In genomic region chr19:22337468-22337867, GRCm38 (mm10) we compare ENCODE assay signal across 9 mouse cellular contexts.
DNase-seq lines count a peak whose midpoint lies in the region; ATAC-seq and TF ChIP-seq lines count a peak whose summit lies in the region.
"Had no signal": no experiment of that assay in that cellular context is flagged by ENCODE, and none has a peak within 500 bp of the region (broad histone marks: within the 10 kb centered on the region; RNA-seq: fewer than 3 reads in every experiment).

No protein-coding gene starts in this region.

- no peaks in the 10 kb centered on the region for H3K9me3 ChIP-seq in midbrain, embryonic 15.5 days
- H3K9me3 ChIP-seq: stomach, embryonic 15.5 days had no signal

- H3K9ac ChIP-seq in midbrain, embryonic 15.5 days: no peak overlapping the region
- H3K9ac ChIP-seq: stomach, embryonic 15.5 days had no signal

- no peaks in the 10 kb centered on the region for H3K27me3 ChIP-seq in cerebellum, adult 2 months (ENCODE audit: control insufficient read depth, insufficient read depth, low read length)
- no peaks in the 10 kb centered on the region for H3K27me3 ChIP-seq in midbrain, embryonic 15.5 days (replicated peaks)
- H3K27me3 ChIP-seq: stomach, embryonic 15.5 days had no signal

- H3K4me3 ChIP-seq in cerebellum, adult 2 months (replicated peaks; ENCODE audit: insufficient read depth, low read depth, low read length): no peak overlapping the region
- H3K4me3 ChIP-seq in midbrain, embryonic 15.5 days: no peak overlapping the region
- H3K4me3 ChIP-seq: stomach, embryonic 15.5 days had no signal

- H3K36me3 ChIP-seq in midbrain, embryonic 15.5 days (replicated peaks): no peaks in the 10 kb centered on the region
- H3K36me3 ChIP-seq: stomach, embryonic 15.5 days had no signal

- no peak for TF ChIP-seq POLR2A in cerebellum, adult 2 months (IDR thresholded peaks at IDR 0.05; ENCODE audit: borderline replicate concordance, insufficient read depth, low read length)

- 12% methylated on average over 5 of the region's 5 CpGs for WGBS in cerebellum, adult 2 months
- WGBS in midbrain, embryonic 15.5 days: 18% methylated on average over 5 of the region's 5 CpGs

- TF ChIP-seq CTCF in cerebellum, adult 2 months (IDR thresholded peaks at IDR 0.05; ENCODE audit: borderline replicate concordance, insufficient read depth, low read depth, low read length): peak; percentile 66; the same call in 1 of the 2 replicates

- no peak overlapping the region for H3K4me2 ChIP-seq in midbrain, embryonic 15.5 days
- H3K4me2 ChIP-seq: stomach, embryonic 15.5 days had no signal

- no peaks in the 10 kb centered on the region for H3K4me1 ChIP-seq in cerebellum, adult 2 months (ENCODE audit: control insufficient read depth, insufficient read depth, low read length)
- no peaks in the 10 kb centered on the region for H3K4me1 ChIP-seq in midbrain, embryonic 15.5 days
- H3K4me1 ChIP-seq: stomach, embryonic 15.5 days had no signal

- peak; percentile 16 for DNase-seq in gastrocnemius, postnatal 10 days
- DNase-seq in gastrocnemius, adult 8-10 months (ENCODE audit: low spot score in 2 of 2): no peak
- DNase-seq in ES-CJ7 (ENCODE audit: low read depth, low spot score): peak; percentile 71
- DNase-seq in cerebellum, adult 2 months: peak; percentile 50 to 79
- DNase-seq in frontal cortex, postnatal 36 days (ENCODE audit: low spot score in 2 of 2): peak; percentile 28 to 52
- peak; percentile 21 to 31 for DNase-seq in layer of hippocampus, adult 8-10 months (ENCODE audit: low spot score in 2 of 2)
- DNase-seq in T-cell, adult 2 months (ENCODE audit: low spot score): no peak

- H3K27ac ChIP-seq in cerebellum, adult 2 months (ENCODE audit: insufficient read depth, low read length): no peak overlapping the region
- H3K27ac ChIP-seq in midbrain, embryonic 15.5 days: no peak overlapping the region
- H3K27ac ChIP-seq: stomach, embryonic 15.5 days had no signal

- peak; percentile 76 for ATAC-seq in midbrain, embryonic 15.5 days (replicated peaks)

Comparison
In these comparisons a context has a peak if more than half of its experiments do, and no peak if none do; other contexts are left out.
1. DNase-seq: peak in gastrocnemius, postnatal 10 days (single experiment), ES-CJ7 (single experiment), cerebellum, adult 2 months (2 of 2), frontal cortex, postnatal 36 days (2 of 2) and layer of hippocampus, adult 8-10 months (2 of 2); none in gastrocnemius, adult 8-10 months (0 of 2) and T-cell, adult 2 months (single experiment).